Mouse (Mus musculus) layer of hippocampus, adult 18-20 months (tissue): ENCODE measurements around the gene Klhl41. TPM values are rescaled to one million over a fixed set of nuclear protein-coding genes. Genes with fewer than 3 reads are reported as not detected.
"Not testable (repeated sequence)": the region's sequence is repeated elsewhere in the genome, so short reads cannot be mapped to it uniquely, and the experiment has no call there.

Experiments
- DNase-seq, 2 experiments: peaks; one replicate each; pipeline ENCODE4 v3.0.0; 2022; ENCODE audit warnings: low spot score in 2 of 2
- long read RNA-seq: library from polyadenylated mRNA; stranded (forward); transcript quantifications from one replicate; pipeline ENCODE4 v2.0.0, GENCODE M21; 2021
- total RNA-seq, 2 experiments: library from RNA; stranded (reverse); gene quantifications; 2 replicates each; pipeline ENCODE4 v1.2.3; 2021

Gene Klhl41
- total RNA-seq = under 1 TPM; 0.25 to 0.47 TPM
- long read RNA-seq = 0 reads

GRCm38 (mm10) chr2:69669853-69670252 lies at the start of gene Klhl41:
Klhl41 (plus strand) TSS chr2:69670120.
- no peak for DNase-seq

GRCm38 (mm10) chr2:69629215-69629614 lies 40.7 kb upstream of the Klhl41 start:
- DNase-seq = peak in 1 of 2 experiments; percentile 10

GRCm38 (mm10) chr2:69629914-69630313 lies 40.0 kb upstream of the Klhl41 start:
- no peak for DNase-seq

- DNase-seq = no peak
These were observed 39.1 kb upstream of the Klhl41 start for GRCm38 (mm10) chr2:69630792-69631191.

- no peak for DNase-seq
These were observed 38.5 kb upstream of the Klhl41 start for GRCm38 (mm10) chr2:69631449-69631848.

- DNase-seq = peak in 1 of 2 experiments; percentile 50
These were observed 34.7 kb upstream of the Klhl41 start for GRCm38 (mm10) chr2:69635064-69635701.

GRCm38 (mm10) chr2:69635807-69636206 lies 34.1 kb upstream of the Klhl41 start:
- peak in 1 of 2 experiments; percentile 15 for DNase-seq

- not testable (repeated sequence) for DNase-seq
These were observed 31.9 kb upstream of the Klhl41 start for GRCm38 (mm10) chr2:69637989-69638388.

GRCm38 (mm10) chr2:69640100-69640499 lies 29.8 kb upstream of the Klhl41 start:
- DNase-seq = no peak

GRCm38 (mm10) chr2:69644968-69645617 lies 24.8 kb upstream of the Klhl41 start:
- no peak for DNase-seq

GRCm38 (mm10) chr2:69646726-69647490 lies 23.0 kb upstream of the Klhl41 start, which contains the start of gene Bbs5:
Bbs5 (plus strand) TSS chr2:69647171.
- DNase-seq = peak; percentile 92 to 97

GRCm38 (mm10) chr2:69649716-69650115 lies 20.2 kb upstream of the Klhl41 start:
- DNase-seq = no peak

GRCm38 (mm10) chr2:69659326-69659725 lies 10.6 kb upstream of the Klhl41 start:
- DNase-seq = no peak

GRCm38 (mm10) chr2:69663827-69664476 lies 6.0 kb upstream of the Klhl41 start:
- DNase-seq = no peak

- DNase-seq = no peak
These were observed 2.3 kb upstream of the Klhl41 start for GRCm38 (mm10) chr2:69667656-69668055.

- no peak for DNase-seq
These were observed 1.5 kb upstream of the Klhl41 start for GRCm38 (mm10) chr2:69668414-69668813.

GRCm38 (mm10) chr2:69673723-69674122 lies 3.8 kb downstream of the Klhl41 start:
- DNase-seq = no peak

GRCm38 (mm10) chr2:69675266-69675665 lies 5.3 kb downstream of the Klhl41 start:
- DNase-seq = no peak

GRCm38 (mm10) chr2:69676713-69677112 lies 6.8 kb downstream of the Klhl41 start:
- DNase-seq = no peak

- not testable (repeated sequence) for DNase-seq
These were observed 7.3 kb downstream of the Klhl41 start for GRCm38 (mm10) chr2:69677215-69677614.

- no peak for DNase-seq
These were observed 10.1 kb downstream of the Klhl41 start for GRCm38 (mm10) chr2:69679990-69680389.
